Mouse (Mus musculus) limb, embryonic 10.5 days (tissue): ENCODE measurements around the gene Pdzd2. TPM values are rescaled to one million over a fixed set of nuclear protein-coding genes. Genes with fewer than 3 reads are reported as not detected.

Experiments
- DNase-seq: peaks from one replicate; pipeline ENCODE4 v3.0.0-alpha.2; 2017; ENCODE audit warnings: low spot score
- H3K27ac ChIP-seq: fragments of 300-500 bp; sonication (generic); 2 replicates; pipeline ENCODE4 v1.5.1; 2016; ENCODE audit warnings: mild to moderate bottlenecking
- H3K27me3 ChIP-seq: fragments of 300-500 bp; sonication (generic); 2 replicates; pipeline ENCODE4 v1.6.1; 2016; ENCODE audit warnings: low read depth, mild to moderate bottlenecking; ENCODE audit not compliant: poor library complexity, severe bottlenecking
- H3K36me3 ChIP-seq: fragments of 300-500 bp; sonication (generic); 2 replicates; pipeline ENCODE4 v1.6.1; 2016; ENCODE audit warnings: mild to moderate bottlenecking, moderate library complexity
- H3K4me1 ChIP-seq: fragments of 300-500 bp; sonication (generic); 2 replicates; pipeline ENCODE4 v1.6.1; 2016
- H3K4me3 ChIP-seq: fragments of 300-500 bp; sonication (generic); 2 replicates; pipeline ENCODE4 v1.5.1; 2016; ENCODE audit warnings: mild to moderate bottlenecking, moderate library complexity
- H3K9me3 ChIP-seq: fragments of 300-500 bp; sonication (generic); replicated peaks from 2 replicates; pipeline ENCODE4 v1.6.1; 2016; ENCODE audit warnings: mild to moderate bottlenecking
- WGBS: fragments of 180-500 bp; shearing (Covaris S2); methylation state at CpG from one replicate; pipeline ENCODE4 v1.1.7; 2016; 5-methylcytosine and 5-hydroxymethylcytosine counted together
- polyA plus RNA-seq: library from polyadenylated mRNA; unstranded; fragments of >200 nt; fragmentation: Nextera tagmentation; extraction: Ambion mirVana; gene quantifications from 2 replicates; pipeline ENCODE4 v1.2.1, GENCODE M21; 2016

Gene Pdzd2
- polyA plus RNA-seq, 1 experiment from 2014 or later, result 16.0 TPM

DNA sequence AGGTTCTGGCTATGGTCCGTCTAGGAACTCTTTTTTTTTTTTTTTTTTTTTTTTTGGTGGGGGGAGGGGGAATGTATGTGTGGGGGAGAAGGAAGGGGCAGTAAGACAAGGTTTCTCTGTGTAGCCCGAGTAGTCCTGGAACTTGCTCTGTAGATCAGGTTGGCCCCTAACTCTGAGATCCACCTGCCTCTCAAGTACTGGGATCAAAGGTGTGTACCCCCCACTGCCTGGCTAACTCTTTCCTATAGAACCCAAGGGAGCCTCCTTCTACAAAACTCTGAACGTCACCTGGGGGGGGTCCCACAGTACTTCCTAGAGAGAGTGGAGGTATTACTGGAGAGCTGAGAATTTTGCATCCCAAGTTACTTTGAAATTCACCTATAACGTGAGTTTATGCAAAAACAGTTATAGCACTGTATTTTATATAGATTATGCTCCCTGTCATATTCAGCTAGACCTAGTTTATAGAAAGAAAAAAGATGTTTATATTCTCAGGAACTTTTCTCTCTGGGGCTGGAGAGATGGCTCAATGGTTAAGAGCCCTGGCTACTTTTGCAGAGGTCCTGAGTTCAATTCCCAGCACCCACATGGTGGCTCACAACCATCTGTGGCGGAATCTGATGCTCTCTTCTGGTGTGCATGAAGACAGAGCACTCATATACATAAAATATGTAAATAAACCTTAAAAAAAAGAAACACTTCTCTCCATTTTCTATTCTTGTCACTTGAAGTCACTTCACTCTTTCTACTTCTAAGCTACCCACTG, 191.9 kb downstream of the Pdzd2 start:
- H3K9me3 ChIP-seq, result no peaks in the 10 kb centered on the region
- no peak overlapping the region for H3K27ac ChIP-seq
- H3K4me1 ChIP-seq, result peaks cover 66% of the 10 kb centered on the region
- no peaks in the 10 kb centered on the region for H3K36me3 ChIP-seq
- 0 out of 2 replicates have a peak overlapping the region, but pooled peaks have one; percentile 10 for H3K4me3 ChIP-seq
- WGBS, result 71% methylated on average over 5 of the region's 5 CpGs
- peaks cover 7% of the 10 kb centered on the region; the same call in 1 of the 2 replicates for H3K27me3 ChIP-seq
- no peak for DNase-seq

DNA sequence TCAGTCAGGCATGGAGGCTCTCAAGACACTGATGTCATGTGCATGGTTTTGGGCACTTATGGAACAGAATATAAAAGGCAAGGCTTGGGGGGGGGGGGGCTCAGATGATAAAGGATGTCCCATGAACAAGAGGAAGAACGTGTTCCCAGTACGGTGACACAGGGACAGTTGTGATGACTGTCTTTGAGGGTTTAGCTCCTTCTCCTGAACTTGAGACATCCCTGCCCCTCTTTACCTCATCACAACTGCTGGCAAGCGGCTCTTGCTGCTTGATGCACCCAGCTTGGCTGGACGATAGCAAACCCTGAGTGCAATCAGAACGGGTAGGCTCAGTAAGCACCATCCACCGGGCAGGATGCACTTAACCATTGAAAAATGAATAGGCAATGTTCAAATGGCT, 192.9 kb downstream of the Pdzd2 start:
- Histone ChIP-seq H3K4me1 (peaks cover 66% of the 10 kb centered on the region), H3K27ac (peak overlapping the region; percentile 42; the same call in 1 of the 2 replicates), H3K36me3 (no peaks in the 10 kb centered on the region), H3K9me3 (no peaks in the 10 kb centered on the region), H3K27me3 (peaks cover 7% of the 10 kb centered on the region; the same call in 1 of the 2 replicates), H3K4me3 (no peak overlapping the region)
- DNase-seq, result no peak
- WGBS, result 93% methylated on average over 6 of the region's 6 CpGs

DNA sequence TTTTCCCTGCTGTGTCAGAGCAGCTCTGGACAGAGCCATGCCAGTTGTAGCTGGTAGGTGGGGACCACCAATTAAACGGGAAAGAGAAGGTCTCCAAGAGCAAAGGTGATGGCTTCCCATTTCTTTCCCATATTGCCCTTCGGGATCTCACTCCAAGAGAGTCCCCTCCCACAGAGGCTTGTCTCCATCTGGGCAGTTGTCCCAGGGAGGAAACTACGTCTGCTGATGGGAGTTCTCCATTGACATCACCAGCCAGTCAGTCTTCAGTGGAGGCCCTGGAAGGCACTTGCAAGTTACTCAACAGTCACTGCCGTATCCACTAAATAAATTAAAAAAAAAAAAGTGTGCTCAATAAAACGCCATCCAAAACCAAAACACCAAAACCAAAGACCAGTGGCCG, 194.1 kb downstream of the Pdzd2 start:
- Histone ChIP-seq H3K9me3 (no peaks in the 10 kb centered on the region), H3K4me3 (no peak overlapping the region), H3K27me3 (peaks cover 7% of the 10 kb centered on the region; the same call in 1 of the 2 replicates), H3K36me3 (no peaks in the 10 kb centered on the region), H3K27ac (peak overlapping the region; percentile 58), H3K4me1 (peaks cover 61% of the 10 kb centered on the region)
- 72% methylated on average over 6 of the region's 6 CpGs for WGBS
- DNase-seq, result no peak

DNA sequence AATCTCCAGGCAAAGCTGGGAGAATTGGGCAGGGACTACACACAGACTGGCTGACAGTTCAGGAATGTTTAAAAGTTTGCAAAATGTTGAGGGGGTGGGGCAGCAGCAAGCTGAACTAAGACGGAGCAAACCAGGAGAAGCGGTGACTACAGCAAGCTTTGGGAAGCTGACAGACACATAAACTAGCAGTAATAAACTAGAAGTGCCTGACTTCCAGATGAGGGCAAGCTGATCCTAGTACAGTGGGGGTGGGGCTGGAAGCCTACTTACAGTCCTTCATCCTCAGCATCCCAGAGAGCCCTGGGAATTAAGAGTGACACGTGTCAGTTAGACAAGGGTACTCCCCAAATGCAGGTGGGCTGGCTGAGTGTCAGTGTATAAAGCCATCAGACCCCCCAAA, 194.5 kb downstream of the Pdzd2 start:
- Histone ChIP-seq H3K4me1 (peaks cover 58% of the 10 kb centered on the region), H3K9me3 (no peaks in the 10 kb centered on the region), H3K27ac (peak overlapping the region; percentile 58), H3K4me3 (no peak overlapping the region), H3K36me3 (no peaks in the 10 kb centered on the region), H3K27me3 (peaks cover 7% of the 10 kb centered on the region; the same call in 1 of the 2 replicates)
- WGBS, result 28% methylated on average over 3 of the region's 3 CpGs
- DNase-seq, result peak; percentile 33

DNA sequence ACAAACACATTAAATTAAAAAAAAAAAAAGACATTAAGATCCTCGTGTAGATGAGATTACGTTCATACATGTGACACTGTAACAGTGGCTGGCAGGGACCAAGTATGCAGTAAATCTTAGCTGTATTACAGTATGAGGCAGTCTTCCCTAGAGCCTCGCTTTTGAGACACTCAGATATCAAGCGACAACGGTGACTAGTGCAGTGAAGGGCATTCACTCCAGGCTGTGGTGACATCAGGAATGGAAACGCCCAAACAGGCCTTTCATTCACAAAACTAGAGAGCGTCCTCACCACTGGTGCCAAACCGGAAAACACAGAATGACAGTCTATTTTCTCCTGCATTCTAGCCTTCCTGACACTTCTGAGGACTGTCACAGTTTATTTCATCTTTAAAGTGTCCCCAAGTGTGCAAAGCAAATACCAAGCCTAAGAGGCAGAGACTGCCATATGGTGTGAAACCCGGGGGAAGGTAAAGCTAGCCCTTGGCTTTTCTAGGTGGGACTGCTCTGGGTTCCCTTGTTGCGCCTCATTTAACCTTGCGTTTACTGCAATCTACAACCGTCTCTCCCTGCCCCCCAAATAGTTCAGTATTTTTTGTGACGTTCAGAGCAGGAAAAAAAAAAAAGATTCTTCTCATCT, 195.9 kb downstream of the Pdzd2 start:
- H3K9me3 ChIP-seq, result no peaks in the 10 kb centered on the region
- H3K4me1 ChIP-seq, result peaks cover 58% of the 10 kb centered on the region
- no peak overlapping the region for H3K4me3 ChIP-seq
- DNase-seq, result no peak
- 82% methylated on average over 13 of the region's 13 CpGs for WGBS
- 0 out of 2 replicates have a peak, but pooled peaks cover under 1% of the 10 kb centered on the region for H3K27me3 ChIP-seq
- no peaks in the 10 kb centered on the region for H3K36me3 ChIP-seq
- H3K27ac ChIP-seq, result 0 out of 2 replicates have a peak overlapping the region, but pooled peaks have one; percentile 58

DNA sequence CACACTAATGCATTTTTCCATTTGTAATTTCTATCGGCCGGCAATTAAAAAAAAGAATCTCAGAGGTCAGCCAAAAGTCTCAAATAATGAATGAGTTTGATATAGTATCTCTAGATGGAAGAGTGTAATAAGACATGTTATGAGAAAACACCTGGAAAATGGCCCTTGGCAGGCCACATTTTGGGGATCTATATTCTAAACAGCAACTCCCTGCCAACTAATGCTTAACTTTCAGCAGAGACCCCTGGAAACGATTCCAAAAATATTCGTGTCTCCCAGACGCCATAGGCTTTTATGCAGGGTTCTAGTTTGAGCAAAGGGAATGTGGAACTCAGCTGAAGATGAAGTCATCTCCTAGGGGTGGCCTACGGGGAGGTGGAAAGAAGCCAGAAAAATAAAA, 197.4 kb downstream of the Pdzd2 start:
- peaks cover 51% of the 10 kb centered on the region for H3K4me1 ChIP-seq
- H3K36me3 ChIP-seq, result no peaks in the 10 kb centered on the region
- no peak overlapping the region for H3K27ac ChIP-seq
- no peaks in the 10 kb centered on the region for H3K27me3 ChIP-seq
- DNase-seq, result no peak
- no peak overlapping the region for H3K4me3 ChIP-seq
- H3K9me3 ChIP-seq, result no peaks in the 10 kb centered on the region
- 94% methylated on average over 6 of the region's 6 CpGs for whole genome bisulfite sequencing

DNA sequence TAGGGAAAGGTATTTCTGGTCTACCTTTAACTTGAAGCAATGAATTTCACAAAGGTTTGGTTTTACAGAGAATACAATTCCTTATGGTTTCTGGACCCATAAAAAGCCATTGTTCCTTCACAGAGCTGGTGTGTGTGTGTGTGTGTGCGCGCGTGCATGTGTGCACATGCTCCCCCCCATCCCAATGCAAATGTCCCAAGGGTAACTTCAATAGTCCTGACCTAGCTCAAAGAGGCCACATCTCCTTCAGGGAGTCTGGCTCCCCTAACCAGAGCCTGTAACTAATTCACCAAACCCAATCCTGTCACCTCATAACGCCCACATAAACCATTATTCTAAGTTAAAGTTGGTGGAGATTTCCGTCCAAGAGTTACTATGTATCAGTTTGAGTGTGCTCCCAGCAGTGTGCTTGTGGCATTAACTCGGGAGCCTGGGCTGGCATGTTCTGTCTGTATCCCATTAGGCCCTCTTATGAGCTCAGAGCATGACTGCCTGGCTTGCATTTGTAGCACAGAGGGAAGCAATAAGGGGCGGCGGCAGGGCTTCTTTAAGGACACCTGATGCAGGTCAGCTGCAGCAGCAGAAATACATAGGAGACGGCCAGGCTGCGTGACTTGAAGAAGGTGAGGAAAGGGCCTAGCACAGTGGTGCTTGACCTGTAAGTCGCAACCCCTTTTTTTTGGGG, 200.0 kb downstream of the Pdzd2 start:
- Histone ChIP-seq H3K4me1 (peaks cover 26% of the 10 kb centered on the region), H3K36me3 (no peaks in the 10 kb centered on the region), H3K9me3 (no peaks in the 10 kb centered on the region), H3K27ac (peak overlapping the region; percentile 47; the same call in 1 of the 2 replicates), H3K27me3 (no peaks in the 10 kb centered on the region), H3K4me3 (no peak overlapping the region)
- WGBS, result 76% methylated on average over 11 of the region's 11 CpGs
- DNase-seq, result peak; percentile 61

DNA sequence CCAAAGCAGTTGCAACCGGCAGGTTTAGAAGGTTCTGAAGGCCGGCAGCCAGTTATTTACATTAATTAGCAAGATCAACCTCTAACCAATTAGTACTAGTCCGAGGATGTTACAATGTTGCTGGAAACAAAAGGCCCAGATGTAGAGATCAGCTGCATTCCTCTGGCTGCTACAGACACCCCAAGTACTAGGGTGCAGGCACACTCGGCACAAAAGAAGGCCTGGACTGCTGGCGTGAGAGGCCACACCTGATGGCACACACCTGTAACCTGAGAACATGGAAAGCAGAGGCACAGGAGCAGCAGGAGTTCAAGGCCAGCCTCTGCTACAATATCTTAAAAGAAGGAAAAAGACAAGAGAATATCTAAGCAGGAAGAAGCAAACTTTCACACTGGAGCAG, 206.5 kb downstream of the Pdzd2 start:
- Histone ChIP-seq H3K36me3 (peaks cover 4% of the 10 kb centered on the region; the same call in 1 of the 2 replicates), H3K27me3 (no peaks in the 10 kb centered on the region), H3K27ac (no peak overlapping the region), H3K9me3 (no peaks in the 10 kb centered on the region), H3K4me3 (no peak overlapping the region), H3K4me1 (no peaks in the 10 kb centered on the region)
- WGBS, result 76% methylated on average over 5 of the region's 5 CpGs
- no peak for DNase-seq

DNA sequence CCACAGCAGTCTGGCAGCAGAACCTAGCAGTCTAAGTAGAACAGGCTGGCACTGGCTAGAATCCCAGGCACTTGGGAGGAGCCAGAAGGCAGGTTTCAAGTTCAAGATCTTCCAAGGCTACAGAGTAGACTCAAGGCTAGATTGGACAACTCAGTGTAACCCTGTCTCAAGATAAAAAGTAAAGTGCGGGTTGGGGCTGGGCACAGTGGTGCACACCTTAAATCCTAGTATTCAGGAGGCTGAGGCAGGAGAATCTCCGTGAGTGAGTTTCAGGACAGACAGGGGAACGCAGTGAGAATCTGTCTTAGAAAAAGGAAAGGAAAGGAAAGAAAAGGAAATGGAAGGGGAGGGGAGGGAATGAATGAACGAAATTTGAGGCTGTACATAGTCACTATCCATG, 207.2 kb downstream of the Pdzd2 start:
- H3K4me3 ChIP-seq, result no peak overlapping the region
- H3K27me3 ChIP-seq, result no peaks in the 10 kb centered on the region
- DNase-seq, result no peak
- WGBS, result 93% methylated on average over 4 of the region's 4 CpGs
- no peak overlapping the region for H3K27ac ChIP-seq
- no peaks in the 10 kb centered on the region for H3K9me3 ChIP-seq
- H3K36me3 ChIP-seq, result peaks cover 4% of the 10 kb centered on the region; the same call in 1 of the 2 replicates
- H3K4me1 ChIP-seq, result no peaks in the 10 kb centered on the region

DNA sequence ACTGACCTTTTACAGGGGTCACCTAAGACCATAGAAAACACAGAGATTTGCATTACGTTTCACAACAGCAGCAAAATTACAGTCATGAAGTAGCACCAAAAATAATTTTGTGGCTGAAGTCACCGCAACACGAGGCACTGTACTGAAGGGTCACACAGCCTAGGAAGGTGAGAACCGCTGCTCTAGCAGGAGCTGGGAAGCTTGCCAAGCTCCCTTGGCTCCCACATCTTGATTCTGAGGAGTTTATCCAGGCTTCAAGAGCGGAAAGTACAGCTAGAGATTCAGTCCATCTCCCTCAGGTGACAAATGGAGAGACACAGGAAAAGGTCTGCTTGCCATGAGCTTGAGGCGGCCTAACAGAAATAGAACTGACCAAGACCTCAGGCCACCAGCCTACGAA, 216.9 kb downstream of the Pdzd2 start:
- Histone ChIP-seq H3K27me3 (no peaks in the 10 kb centered on the region), H3K9me3 (no peaks in the 10 kb centered on the region), H3K4me3 (no peak overlapping the region), H3K27ac (no peak overlapping the region), H3K36me3 (peaks cover 8% of the 10 kb centered on the region; the same call in 1 of the 2 replicates), H3K4me1 (peaks cover 27% of the 10 kb centered on the region)
- WGBS, result 87% methylated on average over 7 of the region's 7 CpGs
- no peak for DNase-seq

DNA sequence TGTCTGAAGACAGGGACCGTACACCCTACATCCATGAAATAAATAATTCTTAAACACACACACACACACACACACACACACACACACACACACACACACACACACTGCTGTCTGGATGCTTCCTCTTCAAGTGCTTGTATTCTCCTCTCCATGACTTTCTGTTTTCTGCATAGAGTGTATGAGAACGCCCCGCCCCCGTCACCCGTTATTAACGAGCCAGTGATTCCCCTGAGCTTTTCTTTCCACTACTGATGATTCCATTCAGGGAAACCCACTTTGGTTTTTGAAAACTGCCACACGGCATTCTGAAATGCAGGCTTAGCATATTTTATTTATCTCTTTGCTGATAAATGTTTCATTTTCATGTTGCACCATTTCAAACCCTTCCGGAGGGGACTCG, 219.4 kb downstream of the Pdzd2 start:
- H3K27me3 ChIP-seq, result no peaks in the 10 kb centered on the region
- H3K36me3 ChIP-seq, result peaks cover 8% of the 10 kb centered on the region; the same call in 1 of the 2 replicates
- WGBS, result 91% methylated on average over 9 of the region's 9 CpGs
- no peak for DNase-seq
- no peaks in the 10 kb centered on the region for H3K9me3 ChIP-seq
- no peak overlapping the region for H3K4me3 ChIP-seq
- no peak overlapping the region for H3K27ac ChIP-seq
- H3K4me1 ChIP-seq, result peaks cover 51% of the 10 kb centered on the region

DNA sequence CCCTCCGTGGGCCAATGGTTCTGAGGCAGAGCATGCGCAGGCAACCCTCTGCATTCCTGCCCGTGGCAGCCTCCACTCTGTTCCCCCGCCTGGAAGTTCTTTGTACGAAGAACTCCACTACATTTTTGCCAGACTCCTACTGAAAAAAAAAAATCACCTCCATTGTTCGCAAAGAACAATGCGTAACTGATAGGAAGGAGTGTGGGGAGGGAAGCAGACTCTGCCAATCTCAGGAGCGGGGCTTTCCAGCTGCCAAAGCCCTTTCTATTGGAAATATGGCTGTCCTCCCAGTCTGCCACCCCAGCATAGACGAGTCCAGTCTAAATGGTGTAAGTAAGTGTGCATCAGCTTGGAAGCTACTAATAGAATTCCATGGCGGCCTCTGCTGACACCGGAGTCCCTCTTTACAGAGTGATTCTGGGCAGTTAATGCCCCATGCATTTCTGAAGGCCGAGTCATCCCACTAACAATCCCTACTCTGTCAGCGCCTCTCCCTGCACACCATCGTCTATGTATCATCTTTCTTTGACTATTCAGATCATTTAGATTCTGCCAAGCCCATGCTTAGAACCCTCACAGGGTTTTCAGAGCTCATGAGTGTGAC, 221.3 kb downstream of the Pdzd2 start:
- no peak for DNase-seq
- Histone ChIP-seq H3K36me3 (peaks cover 8% of the 10 kb centered on the region; the same call in 1 of the 2 replicates), H3K4me1 (peaks cover 69% of the 10 kb centered on the region), H3K27ac (peak overlapping the region; percentile 81), H3K9me3 (no peaks in the 10 kb centered on the region), H3K4me3 (no peak overlapping the region), H3K27me3 (no peaks in the 10 kb centered on the region)
- WGBS, result 85% methylated on average over 14 of the region's 14 CpGs
